ENCODE assay signal across 8 mouse cellular contexts in the genomic region with DNA sequence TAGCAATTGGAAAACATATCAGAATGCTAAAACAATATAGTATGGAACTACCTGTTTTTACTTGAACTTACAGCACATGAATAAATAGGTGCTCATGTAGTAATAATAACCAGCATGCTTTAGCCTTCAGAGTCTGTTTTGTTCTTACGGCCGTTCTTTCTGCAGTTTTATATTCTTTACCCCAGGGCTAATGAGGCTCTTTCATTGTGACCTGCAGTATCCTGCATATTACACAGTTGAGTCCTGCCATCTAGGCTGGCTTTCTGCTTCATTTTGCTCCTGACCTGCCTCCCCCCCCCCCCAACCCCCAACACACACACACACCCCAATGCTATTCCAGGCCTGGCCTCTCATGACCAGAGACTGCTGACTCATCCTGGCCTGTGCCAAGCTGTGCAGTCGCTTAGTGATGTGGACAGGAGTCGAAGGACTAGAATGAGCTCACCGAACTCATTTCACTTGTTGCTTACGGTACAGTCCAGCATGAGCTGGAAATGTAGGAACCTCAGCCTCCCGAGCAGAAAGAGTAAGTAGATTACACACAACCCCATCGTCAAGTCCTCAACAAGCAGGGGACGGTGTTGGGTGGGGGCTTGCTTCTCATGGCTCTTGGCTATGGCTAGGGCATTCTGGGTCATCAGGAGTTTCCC.
DNase-seq lines count a peak whose midpoint lies in the region; ATAC-seq and TF ChIP-seq lines count a peak whose summit lies in the region.

No protein-coding gene starts in this region.

- DNase-seq in hindbrain, embryonic 10.5 days (ENCODE audit: low spot score): no peak
- no peak for DNase-seq in hindbrain, embryonic 11.5 days (ENCODE audit: low spot score)
- DNase-seq in adrenal gland, adult 8-10 months: peak; percentile 89
- peak; percentile 96 for DNase-seq in gastrocnemius, adult 2 months
- no peak for DNase-seq in liver, embryonic 14.5 days (ENCODE audit: low read depth in 3 of 3, low spot score in 3 of 3)
- DNase-seq in skeletal muscle tissue, adult 2 months (ENCODE audit: low read depth, low spot score): peak; percentile 95
- no peak for DNase-seq in left cerebral cortex, adult 11 months (ENCODE audit: low spot score)

- WGBS in hindbrain, embryonic 10.5 days: 82% methylated on average over 9 of the region's 9 CpGs
- WGBS in hindbrain, embryonic 11.5 days: 87% methylated on average over 9 of the region's 9 CpGs
- 72% methylated on average over 9 of the region's 9 CpGs for WGBS in hindbrain, embryonic 15.5 days
- WGBS in liver, embryonic 14.5 days (ENCODE audit: insufficient replicate concordance): 54% methylated on average over 9 of the region's 9 CpGs

- no peak for TF ChIP-seq CTCF in gastrocnemius, adult 2 months (IDR thresholded peaks at IDR 0.05)
- no peak for TF ChIP-seq CTCF in liver, embryonic 14.5 days (IDR thresholded peaks at IDR 0.05; ENCODE audit: low read depth)

- H3K4me2 ChIP-seq in hindbrain, embryonic 11.5 days (replicated peaks; ENCODE audit: low read depth, low read length): no peak overlapping the region
- H3K4me2 ChIP-seq in hindbrain, embryonic 15.5 days: no peak overlapping the region
- no peak overlapping the region for H3K4me2 ChIP-seq in liver, embryonic 14.5 days (ENCODE audit: low read depth)

- ATAC-seq in hindbrain, embryonic 11.5 days (ENCODE audit: low FRiP score): no peak
- peak; percentile 61; the same call in 1 of the 2 replicates for ATAC-seq in hindbrain, embryonic 15.5 days (ENCODE audit: low FRiP score, low read depth)
- ATAC-seq in liver, embryonic 14.5 days (ENCODE audit: insufficient read depth): 0 out of 2 replicates have a peak, but pooled peaks have one; percentile 37

- H3K4me3 ChIP-seq in hindbrain, embryonic 10.5 days: no peak overlapping the region
- no peak overlapping the region for H3K4me3 ChIP-seq in hindbrain, embryonic 11.5 days (ENCODE audit: low read depth, low read length)
- H3K4me3 ChIP-seq in gastrocnemius, adult 2 months: peak overlapping the region; percentile 81
- no peak overlapping the region for H3K4me3 ChIP-seq in hindbrain, embryonic 15.5 days
- H3K4me3 ChIP-seq in liver, embryonic 14.5 days (ENCODE audit: insufficient read depth in 1 of 2, low read depth in 2 of 2, low read length in 2 of 2): no peak overlapping the region

- H3K27me3 ChIP-seq in hindbrain, embryonic 10.5 days (ENCODE audit: insufficient read depth, poor library complexity, severe bottlenecking): no peaks in the 10 kb centered on the region
- H3K27me3 ChIP-seq in hindbrain, embryonic 11.5 days (ENCODE audit: control insufficient read depth, insufficient read depth, low read length): no peaks in the 10 kb centered on the region
- no peaks in the 10 kb centered on the region for H3K27me3 ChIP-seq in hindbrain, embryonic 15.5 days
- no peaks in the 10 kb centered on the region for H3K27me3 ChIP-seq in liver, embryonic 14.5 days (ENCODE audit: control insufficient read depth, insufficient read depth, low read length)

- H3K9me3 ChIP-seq in hindbrain, embryonic 10.5 days: no peaks in the 10 kb centered on the region
- H3K9me3 ChIP-seq in hindbrain, embryonic 11.5 days (ENCODE audit: control insufficient read depth, low read length): no peaks in the 10 kb centered on the region
- no peaks in the 10 kb centered on the region for H3K9me3 ChIP-seq in hindbrain, embryonic 15.5 days
- no peaks in the 10 kb centered on the region for H3K9me3 ChIP-seq in liver, embryonic 14.5 days (ENCODE audit: control insufficient read depth, low read length)

- H3K36me3 ChIP-seq in hindbrain, embryonic 10.5 days: no peaks in the 10 kb centered on the region
- no peaks in the 10 kb centered on the region for H3K36me3 ChIP-seq in hindbrain, embryonic 11.5 days (ENCODE audit: control insufficient read depth, insufficient read depth, low read length)
- H3K36me3 ChIP-seq in hindbrain, embryonic 15.5 days: no peaks in the 10 kb centered on the region
- no peaks in the 10 kb centered on the region for H3K36me3 ChIP-seq in liver, embryonic 14.5 days (replicated peaks; ENCODE audit: control insufficient read depth, insufficient read depth, low read depth)

- H3K4me1 ChIP-seq in hindbrain, embryonic 10.5 days (replicated peaks): peaks cover 21% of the 10 kb centered on the region
- H3K4me1 ChIP-seq in hindbrain, embryonic 11.5 days (replicated peaks; ENCODE audit: control insufficient read depth, insufficient read depth, low read length): no peaks in the 10 kb centered on the region
- H3K4me1 ChIP-seq in hindbrain, embryonic 15.5 days (replicated peaks): no peaks in the 10 kb centered on the region
- H3K4me1 ChIP-seq in liver, embryonic 14.5 days (replicated peaks; ENCODE audit: control insufficient read depth in 2 of 2, insufficient read depth in 2 of 2, low read length in 1 of 2): peaks cover 0 to 3% of the 10 kb centered on the region in 2 experiments; a peak in 1 of 4 replicates

- intact Hi-C loops in gastrocnemius, adult 2 months (cut with DNase I): loop anchor here (2.0 to 10.0 kb wide), 5 partner anchors 28 to 458 kb away; no protein-coding TSS in a partner anchor

- no peak for TF ChIP-seq EP300 in liver, embryonic 14.5 days (IDR thresholded peaks at IDR 0.05; ENCODE audit: low read depth)

- no peak overlapping the region for H3K9ac ChIP-seq in hindbrain, embryonic 11.5 days (ENCODE audit: low read depth, low read length)
- H3K9ac ChIP-seq in hindbrain, embryonic 15.5 days: no peak overlapping the region
- H3K9ac ChIP-seq in liver, embryonic 14.5 days (replicated peaks): no peak overlapping the region

- H3K27ac ChIP-seq in hindbrain, embryonic 10.5 days: peak overlapping the region; percentile 53
- no peak overlapping the region for H3K27ac ChIP-seq in hindbrain, embryonic 11.5 days (ENCODE audit: low read depth, low read length)
- peak overlapping the region; percentile 98 for H3K27ac ChIP-seq in gastrocnemius, adult 2 months
- no peak overlapping the region for H3K27ac ChIP-seq in hindbrain, embryonic 15.5 days (replicated peaks)
- no peak overlapping the region for H3K27ac ChIP-seq in liver, embryonic 14.5 days

Comparison
In these comparisons a context has a peak if more than half of its experiments do, and no peak if none do; other contexts are left out.
1. H3K27ac ChIP-seq: peak in hindbrain, embryonic 10.5 days (single experiment) and gastrocnemius, adult 2 months (single experiment); none in hindbrain, embryonic 11.5 days (single experiment), hindbrain, embryonic 15.5 days (single experiment) and liver, embryonic 14.5 days (single experiment).
2. DNase-seq: peak in adrenal gland, adult 8-10 months (single experiment), gastrocnemius, adult 2 months (single experiment) and skeletal muscle tissue, adult 2 months (single experiment); none in hindbrain, embryonic 10.5 days (single experiment), hindbrain, embryonic 11.5 days (single experiment), liver, embryonic 14.5 days (0 of 3) and left cerebral cortex, adult 11 months (single experiment).